Mouse (Mus musculus) heart, postnatal 0 days (tissue): ENCODE results near the gene Fxyd5.

Experiments
- CTCF ChIP-seq: IDR thresholded peaks from 2 replicates; pipeline ENCODE4 v1.5.1; 2016; ENCODE audit warnings: antibody characterized with exemption, control low read depth, low read depth
- EP300 ChIP-seq: IDR thresholded peaks from 2 replicates; pipeline ENCODE4 v1.6.1; 2016; ENCODE audit warnings: antibody characterized with exemption, low read depth

- TF ChIP-seq CTCF, result no peak
- no peak for TF ChIP-seq EP300
These were observed 8.6 kb upstream of the Fxyd5 start for GRCm38 (mm10) chr7:31050921-31051320.
